Mouse (Mus musculus): ENCODE data around the gene B4galt3. TPM values are rescaled to one million over a fixed set of nuclear protein-coding genes. Genes with fewer than 3 reads are reported as not detected.
A peak's percentile ranks its signal among the peaks of the same experiment; 100 is the strongest.
"Not testable (repeated sequence)": the region's sequence is repeated elsewhere in the genome, so short reads cannot be mapped to it uniquely, and the experiment has no call there.

Gene B4galt3
- polyA plus RNA-seq, 1 experiment: 78.5 TPM

DNA sequence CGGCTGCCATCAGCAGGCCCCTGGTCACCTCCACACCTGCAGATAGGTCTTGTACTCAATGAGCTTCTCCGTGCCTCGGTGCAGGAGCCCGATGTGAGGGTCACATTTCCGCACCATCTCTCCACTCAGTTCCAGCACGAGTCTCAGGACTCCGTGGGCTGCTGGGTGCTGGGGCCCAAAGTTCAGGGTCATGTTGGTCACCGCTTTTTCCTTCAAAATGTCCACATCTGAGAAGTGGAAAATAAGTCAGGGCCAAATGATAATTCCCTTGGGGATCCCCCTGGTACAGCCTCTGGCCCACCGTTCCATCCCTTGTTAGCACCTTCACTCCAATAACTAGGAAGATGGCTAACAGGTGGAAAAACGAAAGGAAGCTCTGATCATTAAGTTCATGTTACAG is 29.2 kb upstream of the B4galt3 start:
- 94% methylated on average over 10 of the region's 10 CpGs for WGBS

DNA sequence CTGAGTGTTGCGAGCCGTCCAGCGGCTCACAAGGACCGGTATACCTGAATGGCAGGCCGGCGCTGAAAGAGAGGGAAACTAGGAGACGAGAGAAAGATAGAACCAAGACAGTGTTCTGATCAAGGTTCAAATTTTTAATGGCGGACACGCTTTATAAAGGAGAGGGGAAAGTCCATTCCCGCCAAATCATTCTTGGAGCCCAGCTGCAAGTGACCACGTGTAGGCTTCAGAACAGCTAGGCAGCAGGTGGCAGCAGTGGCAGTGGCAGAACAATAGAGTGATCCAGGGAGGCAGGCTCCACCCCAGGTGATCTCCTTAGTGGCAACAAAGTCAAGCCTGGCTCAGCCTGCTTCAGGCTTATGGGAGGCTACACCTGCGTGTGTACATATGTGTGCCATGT is 28.2 kb upstream of the B4galt3 start:
- Histone ChIP-seq H3K36me3 (ENCODE audit: control insufficient read depth, insufficient read depth, low read length) (peaks cover 61% of the 10 kb centered on the region), H3K27ac (ENCODE audit: insufficient read depth, low read depth, low read length) (peak overlapping the region; percentile 7; the same call in 1 of the 2 replicates)
- H3K4me1 ChIP-seq (ENCODE audit: control insufficient read depth, insufficient read depth, insufficient read length, low read length); H3K4me3 ChIP-seq (ENCODE audit: low read depth, low read length); H3K27me3 ChIP-seq (ENCODE audit: control insufficient read depth, insufficient read depth, low read length): not testable (repeated sequence)
- 21% methylated on average over 12 of the region's 12 CpGs for WGBS

More for the DNA sequence above, 29.2 kb upstream of the B4galt3 start:
- H3K4me1 ChIP-seq (ENCODE audit: control insufficient read depth, insufficient read depth, insufficient read length, low read length): peaks cover under 1% of the 10 kb centered on the region; the same call in 1 of the 2 replicates
- peak overlapping the region; percentile 35; the same call in 1 of the 2 replicates for H3K27ac ChIP-seq (ENCODE audit: insufficient read depth, low read depth, low read length)
- peaks cover 69% of the 10 kb centered on the region for H3K36me3 ChIP-seq (ENCODE audit: control insufficient read depth, insufficient read depth, low read length)
- H3K27me3 ChIP-seq (ENCODE audit: control insufficient read depth, insufficient read depth, low read length): no peaks in the 10 kb centered on the region
- TF ChIP-seq CTCF (IDR thresholded peaks at IDR 0.05; ENCODE audit: extremely low read depth, insufficient read length, insufficient replicate concordance, low read depth, low read length) (no peak), POLR2A (IDR thresholded peaks at IDR 0.05; ENCODE audit: low read depth, low read length) (no peak)
- H3K4me3 ChIP-seq (ENCODE audit: low read depth, low read length): no peak overlapping the region

DNA sequence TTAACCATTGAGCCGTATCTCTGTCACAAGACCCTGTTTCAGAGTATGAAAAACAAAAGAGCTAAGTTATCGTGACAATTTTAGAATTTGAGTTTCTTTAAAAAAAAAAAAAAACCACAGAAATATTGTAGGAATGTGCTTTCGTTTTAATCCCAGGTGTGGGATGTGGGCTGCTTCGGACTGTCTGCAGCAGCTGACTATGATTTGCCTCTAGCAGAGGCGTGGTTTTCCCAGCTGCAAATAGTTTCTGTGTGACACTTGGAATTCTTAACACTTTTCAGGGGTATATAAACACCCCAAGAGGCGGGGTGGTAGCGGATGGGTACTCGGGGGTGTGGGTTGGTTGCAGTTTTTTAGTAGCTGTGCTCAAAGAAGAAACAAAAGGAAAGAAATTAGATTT is 24.8 kb upstream of the B4galt3 start:
- no peak overlapping the region for H3K4me3 ChIP-seq (ENCODE audit: low read depth, low read length)
- H3K27ac ChIP-seq (ENCODE audit: insufficient read depth, low read depth, low read length): no peak overlapping the region
- no peaks in the 10 kb centered on the region for H3K27me3 ChIP-seq (ENCODE audit: control insufficient read depth, insufficient read depth, low read length)
- no peak for TF ChIP-seq CTCF (IDR thresholded peaks at IDR 0.05; ENCODE audit: extremely low read depth, insufficient read length, insufficient replicate concordance, low read depth, low read length)
- no peak for TF ChIP-seq POLR2A (IDR thresholded peaks at IDR 0.05; ENCODE audit: low read depth, low read length)
- H3K4me1 ChIP-seq (ENCODE audit: control insufficient read depth, insufficient read depth, insufficient read length, low read length): peaks cover 17% of the 10 kb centered on the region
- WGBS: 86% methylated on average over 8 of the region's 8 CpGs
- peaks cover 31% of the 10 kb centered on the region for H3K36me3 ChIP-seq (ENCODE audit: control insufficient read depth, insufficient read depth, low read length)

- Histone ChIP-seq H3K27ac (ENCODE audit: insufficient read depth, low read depth, low read length) (peak overlapping the region; percentile 72), H3K36me3 (ENCODE audit: control insufficient read depth, insufficient read depth, low read length) (peaks cover 18% of the 10 kb centered on the region), H3K4me1 (ENCODE audit: control insufficient read depth, insufficient read depth, insufficient read length, low read length) (peaks cover 17% of the 10 kb centered on the region), H3K4me3 (ENCODE audit: low read depth, low read length) (peak overlapping the region; percentile 73), H3K27me3 (ENCODE audit: control insufficient read depth, insufficient read depth, low read length) (no peaks in the 10 kb centered on the region)
- peak; percentile 92 for TF ChIP-seq CTCF (IDR thresholded peaks at IDR 0.05; ENCODE audit: extremely low read depth, insufficient read length, insufficient replicate concordance, low read depth, low read length)
- TF ChIP-seq POLR2A (IDR thresholded peaks at IDR 0.05; ENCODE audit: low read depth, low read length): peak; percentile 65
- 1% methylated on average over 41 of the region's 41 CpGs for WGBS
Observed at GRCm38 (mm10) chr1:171246709-171247452, 23.2 kb upstream of the B4galt3 start.

- WGBS: 5% methylated on average over 13 of the region's 13 CpGs
Observed at GRCm38 (mm10) chr1:171247453-171247841, 22.7 kb upstream of the B4galt3 start.

GRCm38 (mm10) chr1:171247916-171248315 is 22.2 kb upstream of the B4galt3 start:
- peaks cover 15% of the 10 kb centered on the region for H3K36me3 ChIP-seq (ENCODE audit: control insufficient read depth, insufficient read depth, low read length)
- no peaks in the 10 kb centered on the region for H3K27me3 ChIP-seq (ENCODE audit: control insufficient read depth, insufficient read depth, low read length)
- 13% methylated on average over 4 of the region's 4 CpGs for WGBS
- no peak overlapping the region for H3K4me3 ChIP-seq (ENCODE audit: low read depth, low read length)
- TF ChIP-seq CTCF (IDR thresholded peaks at IDR 0.05; ENCODE audit: extremely low read depth, insufficient read length, insufficient replicate concordance, low read depth, low read length) (no peak), POLR2A (IDR thresholded peaks at IDR 0.05; ENCODE audit: low read depth, low read length) (no peak)
- peaks cover 17% of the 10 kb centered on the region for H3K4me1 ChIP-seq (ENCODE audit: control insufficient read depth, insufficient read depth, insufficient read length, low read length)
- H3K27ac ChIP-seq (ENCODE audit: insufficient read depth, low read depth, low read length): peak overlapping the region; percentile 72; the same call in 1 of the 2 replicates

More at GRCm38 (mm10) chr1:171247453-171247841, 22.7 kb upstream of the B4galt3 start:
- H3K36me3 ChIP-seq (ENCODE audit: control insufficient read depth, insufficient read depth, low read length): peaks cover 17% of the 10 kb centered on the region
- TF ChIP-seq CTCF (IDR thresholded peaks at IDR 0.05; ENCODE audit: extremely low read depth, insufficient read length, insufficient replicate concordance, low read depth, low read length) (no peak), POLR2A (IDR thresholded peaks at IDR 0.05; ENCODE audit: low read depth, low read length) (no peak)
- peak overlapping the region; percentile 72 for H3K27ac ChIP-seq (ENCODE audit: insufficient read depth, low read depth, low read length)
- H3K27me3 ChIP-seq (ENCODE audit: control insufficient read depth, insufficient read depth, low read length): no peaks in the 10 kb centered on the region
- peaks cover 17% of the 10 kb centered on the region for H3K4me1 ChIP-seq (ENCODE audit: control insufficient read depth, insufficient read depth, insufficient read length, low read length)
- H3K4me3 ChIP-seq (ENCODE audit: low read depth, low read length): peak overlapping the region; percentile 56

DNA sequence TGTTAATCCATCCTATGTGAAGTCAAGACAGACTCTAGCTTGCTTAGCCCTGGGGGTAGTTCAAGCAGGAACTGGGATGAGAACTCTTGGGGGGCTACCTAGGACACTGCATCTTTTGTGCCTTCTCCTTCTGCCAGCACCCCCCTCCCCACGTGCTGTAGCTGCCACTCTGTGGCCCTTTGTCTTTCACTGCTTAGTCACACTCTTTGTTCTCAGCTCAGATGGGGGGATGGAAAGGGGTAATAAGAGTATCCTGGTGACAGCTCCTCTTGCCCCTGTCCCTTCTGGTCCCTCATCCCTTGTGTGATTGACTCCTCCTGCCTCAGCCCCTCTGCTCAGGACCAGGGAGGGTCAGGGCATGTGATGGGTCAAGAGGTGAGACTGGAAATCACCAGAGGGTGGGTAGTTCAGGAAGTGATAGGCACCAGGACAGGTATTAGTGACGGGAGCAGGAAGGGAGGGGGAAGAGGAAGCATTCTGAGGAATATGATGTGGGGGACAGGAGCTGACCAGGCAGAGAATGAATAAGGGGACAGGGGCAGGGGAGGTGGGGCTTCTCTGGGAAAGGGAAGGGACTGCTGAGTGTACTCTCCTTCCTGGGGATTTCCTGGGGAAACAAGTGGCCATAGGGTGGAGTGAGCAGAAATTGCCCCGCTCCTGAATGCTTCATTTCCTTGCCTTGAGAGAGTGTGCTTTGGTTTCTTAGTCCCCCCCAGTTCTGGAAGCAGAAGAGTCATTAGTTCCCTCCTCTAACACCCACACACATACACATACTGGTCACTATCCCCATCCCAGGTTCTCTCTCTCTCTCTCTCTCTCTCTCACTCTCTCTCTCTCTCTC is 21.5 kb upstream of the B4galt3 start:
- H3K4me3 ChIP-seq (ENCODE audit: low read depth, low read length): no peak overlapping the region
- H3K27ac ChIP-seq (ENCODE audit: insufficient read depth, low read depth, low read length): peak overlapping the region; percentile 14
- 66% methylated on average over 3 of the region's 3 CpGs for WGBS
- H3K27me3 ChIP-seq (ENCODE audit: control insufficient read depth, insufficient read depth, low read length): no peaks in the 10 kb centered on the region
- peaks cover 17% of the 10 kb centered on the region for H3K4me1 ChIP-seq (ENCODE audit: control insufficient read depth, insufficient read depth, insufficient read length, low read length)
- peaks cover 11% of the 10 kb centered on the region for H3K36me3 ChIP-seq (ENCODE audit: control insufficient read depth, insufficient read depth, low read length)
- no peak for TF ChIP-seq CTCF (IDR thresholded peaks at IDR 0.05; ENCODE audit: extremely low read depth, insufficient read length, insufficient replicate concordance, low read depth, low read length)
- TF ChIP-seq POLR2A (IDR thresholded peaks at IDR 0.05; ENCODE audit: low read depth, low read length): no peak
